Mouse (Mus musculus): ENCODE results near the gene Ssh2. TPM values are rescaled to one million over a fixed set of nuclear protein-coding genes. Genes with fewer than 3 reads are reported as not detected.
A peak's percentile ranks its signal among the peaks of the same experiment; 100 is the strongest.

Ssh2 gene
- polyA plus RNA-seq, 1 experiment from 2014 or later = 19.2 TPM

GRCm38 (mm10) chr11:77476216-77476615 lies 260.1 kb downstream of the Ssh2 start:
- Histone ChIP-seq H3K9ac (replicated peaks) (no peak overlapping the region), H3K27ac (no peak overlapping the region), H3K4me2 (replicated peaks) (no peak overlapping the region), H3K36me3 (peaks cover 55% of the 10 kb centered on the region), H3K27me3 (no peaks in the 10 kb centered on the region), H3K4me3 (replicated peaks) (no peak overlapping the region), H3K9me3 (no peaks in the 10 kb centered on the region), H3K4me1 (replicated peaks) (0 out of 2 replicates have a peak, but pooled peaks cover 8% of the 10 kb centered on the region)
- ATAC-seq = no peak
- WGBS = 97% methylated on average over 14 of the region's 14 CpGs

GRCm38 (mm10) chr11:77476895-77477294 lies 260.8 kb downstream of the Ssh2 start:
- Histone ChIP-seq H3K4me1 (replicated peaks) (peaks cover 12% of the 10 kb centered on the region; the same call in 1 of the 2 replicates), H3K9ac (replicated peaks) (no peak overlapping the region), H3K27me3 (no peaks in the 10 kb centered on the region), H3K27ac (no peak overlapping the region), H3K9me3 (no peaks in the 10 kb centered on the region), H3K36me3 (peaks cover 48% of the 10 kb centered on the region), H3K4me3 (replicated peaks) (no peak overlapping the region), H3K4me2 (replicated peaks) (no peak overlapping the region)
- ATAC-seq = no peak
- WGBS = 94% methylated on average over 6 of the region's 6 CpGs

GRCm38 (mm10) chr11:77483043-77483442 lies 267.0 kb downstream of the Ssh2 start:
- Histone ChIP-seq H3K4me1 (replicated peaks) (peaks cover 65% of the 10 kb centered on the region), H3K9me3 (no peaks in the 10 kb centered on the region), H3K4me2 (replicated peaks) (no peak overlapping the region), H3K4me3 (replicated peaks) (no peak overlapping the region), H3K27ac (no peak overlapping the region), H3K27me3 (no peaks in the 10 kb centered on the region), H3K36me3 (no peaks in the 10 kb centered on the region), H3K9ac (replicated peaks) (no peak overlapping the region)
- 85% methylated on average over 3 of the region's 3 CpGs for WGBS
- no peak for ATAC-seq

- Histone ChIP-seq H3K27me3 (no peaks in the 10 kb centered on the region), H3K4me2 (replicated peaks) (no peak overlapping the region), H3K4me3 (replicated peaks) (no peak overlapping the region), H3K9ac (replicated peaks) (0 out of 2 replicates have a peak overlapping the region, but pooled peaks have one; percentile 17), H3K4me1 (replicated peaks) (peaks cover 71% of the 10 kb centered on the region), H3K9me3 (no peaks in the 10 kb centered on the region), H3K27ac (no peak overlapping the region), H3K36me3 (no peaks in the 10 kb centered on the region)
- 82% methylated on average over 11 of the region's 11 CpGs for WGBS
- no peak for ATAC-seq
Observed at GRCm38 (mm10) chr11:77483510-77484255, 267.6 kb downstream of the Ssh2 start.

- peak overlapping the region; percentile 39; the same call in 1 of the 2 replicates for H3K27ac ChIP-seq
- 42% methylated on average over 6 of the region's 6 CpGs for WGBS
- peak overlapping the region; percentile 98 for H3K4me2 ChIP-seq (replicated peaks)
- H3K36me3 ChIP-seq = no peaks in the 10 kb centered on the region
- H3K4me3 ChIP-seq (replicated peaks) = no peak overlapping the region
- no peaks in the 10 kb centered on the region for H3K27me3 ChIP-seq
- no peak for ATAC-seq
- H3K9me3 ChIP-seq = no peaks in the 10 kb centered on the region
- H3K9ac ChIP-seq (replicated peaks) = peak overlapping the region; percentile 33
- H3K4me1 ChIP-seq (replicated peaks) = peaks cover 74% of the 10 kb centered on the region
Observed at GRCm38 (mm10) chr11:77485229-77485628, 269.1 kb downstream of the Ssh2 start.

- no peaks in the 10 kb centered on the region for H3K36me3 ChIP-seq
- no peaks in the 10 kb centered on the region for H3K27me3 ChIP-seq
- H3K4me1 ChIP-seq (replicated peaks) = peaks cover 79% of the 10 kb centered on the region
- H3K9me3 ChIP-seq = no peaks in the 10 kb centered on the region
- 44% methylated on average over 5 of the region's 5 CpGs for WGBS
- peak overlapping the region; percentile 98 for H3K4me2 ChIP-seq (replicated peaks)
- H3K4me3 ChIP-seq (replicated peaks) = peak overlapping the region; percentile 97
- peak overlapping the region; percentile 69 for H3K27ac ChIP-seq
- H3K9ac ChIP-seq (replicated peaks) = peak overlapping the region; percentile 98
- ATAC-seq = no peak
Observed at GRCm38 (mm10) chr11:77486798-77487197, 270.7 kb downstream of the Ssh2 start.

GRCm38 (mm10) chr11:77488771-77489581 lies 272.9 kb downstream of the Ssh2 start:
- Histone ChIP-seq H3K27me3 (no peaks in the 10 kb centered on the region), H3K27ac (peak overlapping the region; percentile 93), H3K9me3 (no peaks in the 10 kb centered on the region), H3K9ac (replicated peaks) (peak overlapping the region; percentile 98), H3K4me1 (replicated peaks) (peaks cover 77% of the 10 kb centered on the region), H3K36me3 (no peaks in the 10 kb centered on the region), H3K4me3 (replicated peaks) (peak overlapping the region; percentile 97), H3K4me2 (replicated peaks) (peak overlapping the region; percentile 98)
- 2% methylated on average over 55 of the region's 55 CpGs for WGBS
- ATAC-seq = no peak

GRCm38 (mm10) chr11:77489591-77490235 lies 273.6 kb downstream of the Ssh2 start, which contains the start of gene Ankrd13b:
Ankrd13b (minus strand) TSS chr11:77489678.
- H3K9ac ChIP-seq (replicated peaks) = peak within 1 kb of the TSS; percentile 98
- H3K4me3 ChIP-seq (replicated peaks) = peak within 1 kb of the TSS; percentile 97
- peak; percentile 68 for ATAC-seq
- peak within 1 kb of the TSS; percentile 98 for H3K4me2 ChIP-seq (replicated peaks)
- H3K36me3 ChIP-seq = no peaks in the 10 kb centered on the region
- H3K4me1 ChIP-seq (replicated peaks) = peaks cover 78% of the 10 kb centered on the region
- peak within 1 kb of the TSS; percentile 93 for H3K27ac ChIP-seq
- under 1% methylated on average over 58 of the region's 87 CpGs for WGBS
- no peaks in the 10 kb centered on the region for H3K27me3 ChIP-seq
- no peaks in the 10 kb centered on the region for H3K9me3 ChIP-seq

GRCm38 (mm10) chr11:77490451-77490850 lies 274.4 kb downstream of the Ssh2 start:
- no peaks in the 10 kb centered on the region for H3K27me3 ChIP-seq
- peak overlapping the region; percentile 97 for H3K4me3 ChIP-seq (replicated peaks)
- H3K9me3 ChIP-seq = no peaks in the 10 kb centered on the region
- H3K27ac ChIP-seq = peak overlapping the region; percentile 93
- peak overlapping the region; percentile 98 for H3K9ac ChIP-seq (replicated peaks)
- H3K4me1 ChIP-seq (replicated peaks) = peaks cover 79% of the 10 kb centered on the region
- no peak for ATAC-seq
- H3K36me3 ChIP-seq = no peaks in the 10 kb centered on the region
- H3K4me2 ChIP-seq (replicated peaks) = peak overlapping the region; percentile 98
- 74% methylated on average over 6 of the region's 6 CpGs for WGBS

GRCm38 (mm10) chr11:77491123-77491501 lies 275.0 kb downstream of the Ssh2 start:
- Histone ChIP-seq H3K9ac (replicated peaks) (peak overlapping the region; percentile 97; the same call in 1 of the 2 replicates), H3K27me3 (no peaks in the 10 kb centered on the region), H3K9me3 (no peaks in the 10 kb centered on the region), H3K4me1 (replicated peaks) (peaks cover 79% of the 10 kb centered on the region), H3K36me3 (no peaks in the 10 kb centered on the region), H3K27ac (peak overlapping the region; percentile 89), H3K4me2 (replicated peaks) (peak overlapping the region; percentile 98), H3K4me3 (replicated peaks) (peak overlapping the region; percentile 97)
- ATAC-seq = peak; percentile 71
- under 1% methylated on average over 13 of the region's 13 CpGs for WGBS

- Histone ChIP-seq H3K4me1 (replicated peaks) (peaks cover 77% of the 10 kb centered on the region), H3K27ac (peak overlapping the region; percentile 89), H3K9me3 (no peaks in the 10 kb centered on the region), H3K36me3 (no peaks in the 10 kb centered on the region), H3K4me3 (replicated peaks) (peak overlapping the region; percentile 97), H3K9ac (replicated peaks) (peak overlapping the region; percentile 97), H3K27me3 (no peaks in the 10 kb centered on the region), H3K4me2 (replicated peaks) (peak overlapping the region; percentile 98)
- peak; percentile 50 for ATAC-seq
- under 1% methylated on average over 23 of the region's 23 CpGs for WGBS
Observed at GRCm38 (mm10) chr11:77491502-77492291, 275.6 kb downstream of the Ssh2 start.
